In the genomic region with DNA sequence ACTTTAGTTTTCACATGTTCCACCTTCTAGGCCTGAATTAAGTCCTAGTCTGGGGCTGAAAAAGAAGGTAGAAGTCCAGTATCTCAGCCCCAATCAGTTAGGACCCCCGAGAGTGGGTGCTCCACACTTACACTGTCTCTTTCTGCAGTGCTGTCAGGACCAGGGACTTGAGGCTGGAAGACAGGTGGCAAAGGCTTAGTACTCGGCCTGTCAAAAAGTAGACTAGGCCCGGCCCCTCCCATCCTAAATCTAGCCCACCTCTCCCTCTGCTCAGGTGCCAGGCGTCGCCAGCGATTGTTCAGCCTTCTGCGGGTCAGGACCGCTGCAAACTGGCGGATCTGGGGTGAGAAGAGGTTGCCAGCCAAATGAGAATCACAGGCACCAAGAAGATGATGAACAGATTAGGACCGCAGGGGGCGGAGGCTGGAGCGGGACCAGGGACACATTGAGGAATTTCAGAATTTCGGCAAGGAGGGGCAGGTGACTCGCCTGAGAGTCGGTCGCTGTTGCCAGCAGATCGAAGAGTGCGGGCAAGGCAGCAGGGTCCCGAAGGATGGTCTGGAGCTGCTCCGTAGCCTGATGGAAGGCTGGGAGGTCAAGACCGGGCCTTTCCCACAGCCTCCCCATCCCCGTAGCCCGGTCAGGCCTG, we compare ENCODE assay signal across 8 mouse cellular contexts. TPM values are rescaled to one million over a fixed set of nuclear protein-coding genes. Genes with fewer than 3 reads are reported as not detected.
DNase-seq lines count a peak whose midpoint lies in the region; ATAC-seq and TF ChIP-seq lines count a peak whose summit lies in the region.

No protein-coding gene starts in this region.

- peaks cover 3% of the 10 kb centered on the region; the same call in 1 of the 2 replicates for H3K4me1 ChIP-seq in heart, embryonic 11.5 days (ENCODE audit: control insufficient read depth, insufficient read depth, low read length)
- H3K4me1 ChIP-seq in ES-E14 (ENCODE audit: control insufficient read depth in 2 of 2, insufficient read depth in 2 of 2, low read length in 2 of 2, poor library complexity in 1 of 2), result peaks cover 2 to 6% of the 10 kb centered on the region in 2 experiments; a peak in 1 of 4 replicates
- H3K4me1 ChIP-seq in heart, embryonic 16.5 days (ENCODE audit: control insufficient read depth, insufficient read depth, low read length), result peaks cover 11% of the 10 kb centered on the region
- H3K4me1 ChIP-seq in limb, embryonic 14.5 days (ENCODE audit: control insufficient read depth, insufficient read depth, low read length), result peaks cover 3% of the 10 kb centered on the region; the same call in 1 of the 2 replicates

- peaks cover 42% of the 10 kb centered on the region for H3K36me3 ChIP-seq in heart, embryonic 11.5 days (ENCODE audit: control insufficient read depth, insufficient read depth, low read length)
- H3K36me3 ChIP-seq in ES-E14 (ENCODE audit: control insufficient read depth, insufficient read depth, low read length, poor library complexity, severe bottlenecking), result peaks cover 50% of the 10 kb centered on the region
- H3K36me3 ChIP-seq in heart, embryonic 16.5 days (ENCODE audit: control insufficient read depth, insufficient read depth), result peaks cover 71% of the 10 kb centered on the region
- H3K36me3 ChIP-seq in limb, embryonic 14.5 days (ENCODE audit: control insufficient read depth, insufficient read depth, low read length), result peaks cover 75% of the 10 kb centered on the region

- in situ Hi-C loops in ES-E14 (cut with MboI; ENCODE audit: low sequenced_read_pairs in 2 of 2, unreplicated experiment in 2 of 2), result no loop called here

- intact Hi-C loops in heart, postnatal 10 days (cut with DNase I), result no loop called here

- H3K4me2 ChIP-seq in heart, embryonic 11.5 days, result peak overlapping the region; percentile 78
- peak overlapping the region; percentile 89 for H3K4me2 ChIP-seq in heart, embryonic 16.5 days (ENCODE audit: low read depth, low read length)
- H3K4me2 ChIP-seq in limb, embryonic 14.5 days (replicated peaks; ENCODE audit: low read depth, low read length, severe bottlenecking), result peak overlapping the region; percentile 88

- peak overlapping the region; percentile 65 for H3K4me3 ChIP-seq in heart, embryonic 11.5 days (ENCODE audit: low read depth, low read length)
- peak overlapping the region; percentile 77 to 81 for H3K4me3 ChIP-seq in ES-E14 (ENCODE audit: insufficient read depth in 1 of 2, low read depth in 1 of 2, low read length in 2 of 2, poor library complexity in 1 of 2, severe bottlenecking in 1 of 2)
- peak overlapping the region; percentile 81 for H3K4me3 ChIP-seq in heart, embryonic 16.5 days (ENCODE audit: low read length)
- peak overlapping the region; percentile 77 for H3K4me3 ChIP-seq in limb, embryonic 14.5 days (replicated peaks; ENCODE audit: low read length)

- H3K27ac ChIP-seq in heart, embryonic 11.5 days (ENCODE audit: low read depth, low read length), result no peak overlapping the region
- no peak overlapping the region for H3K27ac ChIP-seq in ES-E14 (ENCODE audit: insufficient read depth, low read depth, low read length, poor library complexity, severe bottlenecking)
- peak overlapping the region; percentile 69 for H3K27ac ChIP-seq in heart, embryonic 16.5 days (ENCODE audit: low read length)
- H3K27ac ChIP-seq in limb, embryonic 14.5 days (replicated peaks; ENCODE audit: low read depth, low read length), result peak overlapping the region; percentile 67

- TF ChIP-seq POLR2A in limb, embryonic 14.5 days (IDR thresholded peaks at IDR 0.05; ENCODE audit: borderline replicate concordance, extremely low read depth, insufficient read depth, insufficient read length), result 0 out of 2 replicates have a peak, but pooled peaks have one; percentile 15

- no peaks in the 10 kb centered on the region for H3K27me3 ChIP-seq in heart, embryonic 11.5 days (ENCODE audit: control insufficient read depth, insufficient read depth, low read length)
- no peaks in the 10 kb centered on the region for H3K27me3 ChIP-seq in heart, embryonic 16.5 days (ENCODE audit: control insufficient read depth, insufficient read depth, low read length)
- H3K27me3 ChIP-seq in limb, embryonic 14.5 days (ENCODE audit: control insufficient read depth, insufficient read depth, low read length), result no peaks in the 10 kb centered on the region

- peak; percentile 59 for ATAC-seq in heart, embryonic 11.5 days (replicated peaks; ENCODE audit: insufficient number of reproducible peaks, low FRiP score, low TSS enrichment)
- peak; percentile 34 for ATAC-seq in common myeloid progenitor, adult 5-6 weeks (replicated peaks; ENCODE audit: low read depth, poor library complexity, severe bottlenecking)
- ATAC-seq in heart, embryonic 16.5 days (replicated peaks; ENCODE audit: extremely low read depth, insufficient read depth, low FRiP score), result peak; percentile 31
- peak; percentile 45 for ATAC-seq in limb, embryonic 14.5 days (ENCODE audit: low FRiP score, low read depth)
- peak; percentile 12; the same call in 1 of the 2 replicates for ATAC-seq in monocyte, adult 5-6 weeks (replicated peaks; ENCODE audit: insufficient number of reproducible peaks, low FRiP score, low TSS enrichment, poor library complexity, severe bottlenecking)

- H3K9me3 ChIP-seq in heart, embryonic 11.5 days (replicated peaks; ENCODE audit: control insufficient read depth, low read length), result no peaks in the 10 kb centered on the region
- H3K9me3 ChIP-seq in ES-E14 (ENCODE audit: control insufficient read depth, insufficient read depth, low read depth, low read length), result no peaks in the 10 kb centered on the region
- no peaks in the 10 kb centered on the region for H3K9me3 ChIP-seq in heart, embryonic 16.5 days (replicated peaks; ENCODE audit: control insufficient read depth, low read length)
- H3K9me3 ChIP-seq in limb, embryonic 14.5 days (ENCODE audit: control insufficient read depth, low read length), result no peaks in the 10 kb centered on the region

- no peak for DNase-seq in heart, postnatal 10 days
- DNase-seq in ES-E14 (ENCODE audit: low read depth, low spot score), result peak; percentile 20
- DNase-seq in limb, embryonic 14.5 days (ENCODE audit: low spot score), result no peak
- DNase-seq in thymus, postnatal 25 days, result no peak

- WGBS in heart, embryonic 11.5 days (ENCODE audit: insufficient replicate concordance), result 2% methylated on average over 23 of the region's 23 CpGs
- WGBS in heart, embryonic 16.5 days, result 3% methylated on average over 23 of the region's 23 CpGs
- 5% methylated on average over 23 of the region's 23 CpGs for WGBS in limb, embryonic 14.5 days

- peak overlapping the region; percentile 76 for H3K9ac ChIP-seq in heart, embryonic 11.5 days (ENCODE audit: low read depth, low read length)
- H3K9ac ChIP-seq in ES-E14 (ENCODE audit: insufficient read depth, low read depth, low read length, poor library complexity, severe bottlenecking), result peak overlapping the region; percentile 83
- H3K9ac ChIP-seq in heart, embryonic 16.5 days (ENCODE audit: low read length), result peak overlapping the region; percentile 84
- peak overlapping the region; percentile 76 for H3K9ac ChIP-seq in limb, embryonic 14.5 days (ENCODE audit: low read depth, low read length, severe bottlenecking)

RNA-seq across cellular contexts. Expression of a gene that starts 0.8 kb away (rescaled TPM):
- 70.1 and 81.7 TPM in 2 replicates for polyA plus RNA-seq in heart, embryonic 11.5 days (2014; fragmentation: Nextera tagmentation; extraction: Ambion mirVana)
- 10 to 100 TPM; 54.7 to 55.0 TPM for total RNA-seq in heart, postnatal 10 days (2021)
- total RNA-seq in ES-E14 (2012; rRNA removed), result 62.9 and 111 TPM in 2 replicates
- total RNA-seq in common myeloid progenitor, adult 5-6 weeks (2017), result 23.0 and 64.0 TPM in 2 replicates
- 64.8 and 70.8 TPM in 2 replicates for polyA plus RNA-seq in heart, embryonic 16.5 days (2015; fragmentation: Nextera tagmentation; extraction: Ambion mirVana)
- polyA plus RNA-seq in limb, embryonic 14.5 days (2012; rRNA removed), result 185 and 239 TPM in 2 replicates
- polyA plus RNA-seq in limb, embryonic 14.5 days (2014; fragmentation: Nextera tagmentation; extraction: Ambion mirVana), result 131 and 133 TPM in 2 replicates
- total RNA-seq in monocyte, adult 5-6 weeks (2017), result 3.7 to 13.4 TPM (median 11.8 TPM) in 3 replicates

RNA-seq across cellular contexts. Expression of a gene that starts 2.7 kb away (rescaled TPM):
- polyA plus RNA-seq in heart, embryonic 11.5 days (2014; fragmentation: Nextera tagmentation; extraction: Ambion mirVana), result 1.9 and 4.2 TPM in 2 replicates
- total RNA-seq in heart, postnatal 10 days (2021), result 1 to 10 TPM; 1.1 to 2.1 TPM
- not detected in 2 replicates for total RNA-seq in ES-E14 (2012; rRNA removed)
- 0.87 and 9.9 TPM in 2 replicates for total RNA-seq in common myeloid progenitor, adult 5-6 weeks (2017)
- polyA plus RNA-seq in heart, embryonic 16.5 days (2015; fragmentation: Nextera tagmentation; extraction: Ambion mirVana), result 0.59 and 0.61 TPM in 2 replicates
- 6.8 and 12.2 TPM in 2 replicates for polyA plus RNA-seq in limb, embryonic 14.5 days (2012; rRNA removed)
- 1.5 and 3.7 TPM in 2 replicates for polyA plus RNA-seq in limb, embryonic 14.5 days (2014; fragmentation: Nextera tagmentation; extraction: Ambion mirVana)
- total RNA-seq in monocyte, adult 5-6 weeks (2017), result 1.9 to 2.0 TPM in 2 of 3 replicates, not detected in the other

RNA-seq across cellular contexts. Expression of a gene that starts 8.6 kb away (rescaled TPM):
- 78.7 and 86.9 TPM in 2 replicates for polyA plus RNA-seq in heart, embryonic 11.5 days (2014; fragmentation: Nextera tagmentation; extraction: Ambion mirVana)
- 10 to 100 TPM; 56.3 to 61.2 TPM for total RNA-seq in heart, postnatal 10 days (2021)
- total RNA-seq in ES-E14 (2012; rRNA removed), result 41.1 and 76.1 TPM in 2 replicates
- total RNA-seq in common myeloid progenitor, adult 5-6 weeks (2017), result 42.8 and 66.8 TPM in 2 replicates
- polyA plus RNA-seq in heart, embryonic 16.5 days (2015; fragmentation: Nextera tagmentation; extraction: Ambion mirVana), result 90.8 and 99.0 TPM in 2 replicates
- 92.3 and 128 TPM in 2 replicates for polyA plus RNA-seq in limb, embryonic 14.5 days (2012; rRNA removed)
- polyA plus RNA-seq in limb, embryonic 14.5 days (2014; fragmentation: Nextera tagmentation; extraction: Ambion mirVana), result 111 and 116 TPM in 2 replicates
- total RNA-seq in monocyte, adult 5-6 weeks (2017), result 49.4 to 58.5 TPM (median 55.5 TPM) in 3 replicates

RNA-seq across cellular contexts. Expression of a gene that starts 15.0 kb away (rescaled TPM):
- polyA plus RNA-seq in heart, embryonic 11.5 days (2014; fragmentation: Nextera tagmentation; extraction: Ambion mirVana), result 0.63 TPM in 2 replicates
- total RNA-seq in heart, postnatal 10 days (2021), result under 1 TPM; 0.64 to 0.81 TPM
- total RNA-seq in ES-E14 (2012; rRNA removed), result not detected in 2 replicates
- total RNA-seq in common myeloid progenitor, adult 5-6 weeks (2017), result 0.27 and 0.82 TPM in 2 replicates
- polyA plus RNA-seq in heart, embryonic 16.5 days (2015; fragmentation: Nextera tagmentation; extraction: Ambion mirVana), result 0.22 and 0.45 TPM in 2 replicates
- 2.9 and 3.3 TPM in 2 replicates for polyA plus RNA-seq in limb, embryonic 14.5 days (2012; rRNA removed)
- polyA plus RNA-seq in limb, embryonic 14.5 days (2014; fragmentation: Nextera tagmentation; extraction: Ambion mirVana), result 1.2 and 1.4 TPM in 2 replicates
- 0.58 TPM in 1 of 3 replicates, not detected in the others for total RNA-seq in monocyte, adult 5-6 weeks (2017)

RNA-seq across cellular contexts. Expression of a gene that starts 17.2 kb away (rescaled TPM):
- polyA plus RNA-seq in heart, embryonic 11.5 days (2014; fragmentation: Nextera tagmentation; extraction: Ambion mirVana), result 8.8 and 14.1 TPM in 2 replicates
- under 1 TPM; 0.53 to 0.67 TPM for total RNA-seq in heart, postnatal 10 days (2021)
- total RNA-seq in ES-E14 (2012; rRNA removed), result 5.8 and 11.8 TPM in 2 replicates
- total RNA-seq in common myeloid progenitor, adult 5-6 weeks (2017), result 8.1 and 12.7 TPM in 2 replicates
- polyA plus RNA-seq in heart, embryonic 16.5 days (2015; fragmentation: Nextera tagmentation; extraction: Ambion mirVana), result 4.8 and 7.3 TPM in 2 replicates
- 8.9 and 9.6 TPM in 2 replicates for polyA plus RNA-seq in limb, embryonic 14.5 days (2012; rRNA removed)
- 2.4 and 2.8 TPM in 2 replicates for polyA plus RNA-seq in limb, embryonic 14.5 days (2014; fragmentation: Nextera tagmentation; extraction: Ambion mirVana)
- 3.1 to 4.4 TPM (median 3.4 TPM) in 3 replicates for total RNA-seq in monocyte, adult 5-6 weeks (2017)

Comparison
In these comparisons a context has a peak if more than half of its experiments do, and no peak if none do; other contexts are left out.
1. H3K27ac ChIP-seq: peak in heart, embryonic 16.5 days (single experiment) and limb, embryonic 14.5 days (single experiment); none in heart, embryonic 11.5 days (single experiment) and ES-E14 (single experiment).
2. Peak in every context shown above with its lines, with median percentiles within 50 percentile points of each other: ATAC-seq, H3K4me2 ChIP-seq, H3K4me3 ChIP-seq and H3K9ac ChIP-seq.